Mouse (Mus musculus) adrenal gland, adult (tissue): Measurements from ENCODE around the gene Nos2.

Experiments
- DNase-seq, 2 experiments: peaks; one replicate each; pipeline ENCODE4 v3.0.0; 2022 to 2023; ENCODE audit warnings: low spot score in 1 of 2; ENCODE audit not compliant: inconsistent age in 2 of 2

Gene Nos2

GRCm38 (mm10) chr11:78920411-78920939 is at the start of gene Nos2:
Nos2 (plus strand) TSS chr11:78920787.
- DNase-seq = peak; percentile 33 to 75

- no peak for DNase-seq
Observed at GRCm38 (mm10) chr11:78870891-78871290, 49.7 kb upstream of the Nos2 start.

- no peak for DNase-seq
Observed at GRCm38 (mm10) chr11:78872782-78873181, 47.8 kb upstream of the Nos2 start.

GRCm38 (mm10) chr11:78879727-78880126 is 40.9 kb upstream of the Nos2 start:
- no peak for DNase-seq

GRCm38 (mm10) chr11:78886693-78887092 is 33.9 kb upstream of the Nos2 start:
- peak; percentile 16 to 44 for DNase-seq

GRCm38 (mm10) chr11:78887102-78887971 is 33.2 kb upstream of the Nos2 start:
- peak; percentile 86 to 92 for DNase-seq

GRCm38 (mm10) chr11:78889156-78889555 is 31.4 kb upstream of the Nos2 start:
- no peak for DNase-seq

GRCm38 (mm10) chr11:78896357-78897123 is 24.0 kb upstream of the Nos2 start:
- DNase-seq = peak in 1 of 2 experiments; percentile 69

- no peak for DNase-seq
Observed at GRCm38 (mm10) chr11:78915473-78915872, 5.1 kb upstream of the Nos2 start.

GRCm38 (mm10) chr11:78916410-78916809 is 4.2 kb upstream of the Nos2 start:
- DNase-seq = peak in 1 of 2 experiments; percentile 63

GRCm38 (mm10) chr11:78919745-78920144 is 842 bp upstream of the Nos2 start:
- no peak for DNase-seq

- peak; percentile 53 to 82 for DNase-seq
Observed at GRCm38 (mm10) chr11:78922678-78923407, 2.3 kb downstream of the Nos2 start.

- no peak for DNase-seq
Observed at GRCm38 (mm10) chr11:78924111-78924510, 3.5 kb downstream of the Nos2 start.

GRCm38 (mm10) chr11:78924916-78925315 is 4.3 kb downstream of the Nos2 start:
- DNase-seq = peak; percentile 59 to 68

- peak; percentile 89 to 94 for DNase-seq
Observed at GRCm38 (mm10) chr11:78929345-78929744, 8.8 kb downstream of the Nos2 start.

GRCm38 (mm10) chr11:78934307-78934706 is 13.7 kb downstream of the Nos2 start:
- no peak for DNase-seq

- DNase-seq = no peak
Observed at GRCm38 (mm10) chr11:78934727-78935126, 14.1 kb downstream of the Nos2 start.

GRCm38 (mm10) chr11:78935178-78935577 is 14.6 kb downstream of the Nos2 start:
- no peak for DNase-seq

- no peak for DNase-seq
Observed at GRCm38 (mm10) chr11:78943083-78943482, 22.5 kb downstream of the Nos2 start.

- peak; percentile 25 to 89 for DNase-seq
Observed at GRCm38 (mm10) chr11:78950365-78950764, 29.8 kb downstream of the Nos2 start.

GRCm38 (mm10) chr11:78952467-78952866 is 31.9 kb downstream of the Nos2 start:
- peak; percentile 26 to 78 for DNase-seq
